In the genomic region with DNA sequence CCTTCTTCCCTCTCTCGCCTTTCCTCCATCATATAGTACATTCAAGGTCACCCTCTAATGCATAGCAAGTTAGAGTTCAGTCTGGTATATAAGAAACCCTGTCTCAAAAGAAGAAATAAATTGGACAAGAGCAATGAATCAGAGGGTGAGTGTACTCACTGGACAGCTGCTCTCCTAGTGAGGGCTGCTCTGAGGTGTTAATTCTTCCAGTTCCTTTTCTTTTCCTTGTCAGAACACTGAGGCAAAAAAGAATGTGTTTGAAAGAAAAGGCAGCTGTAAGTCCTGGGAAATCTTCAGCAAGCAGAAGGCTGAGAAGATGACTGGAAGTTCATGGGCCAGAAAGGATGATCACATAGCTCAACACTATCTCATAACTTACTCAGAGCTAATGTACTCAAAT, we compare ENCODE assay signal across 28 mouse cellular contexts.
"Had no signal": no experiment of that assay in that cellular context is flagged by ENCODE, and none has a peak within 500 bp of the region (broad histone marks: within the 10 kb centered on the region; RNA-seq: fewer than 3 reads in every experiment).

No protein-coding gene starts in this region.

- H3K4me3 ChIP-seq: embryonic facial prominence, embryonic 10.5 days; embryonic facial prominence, embryonic 12.5 days; embryonic facial prominence, embryonic 13.5 days; embryonic facial prominence, embryonic 15.5 days; erythroblast, embryonic 14.5 days; forebrain, embryonic 10.5 days; forebrain, embryonic 12.5 days; forebrain, embryonic 13.5 days; forebrain, embryonic 15.5 days; gastrocnemius, adult 2 months; heart, adult 2 months; heart, embryonic 10.5 days had no signal

- ATAC-seq: forebrain, embryonic 13.5 days; forebrain, embryonic 14.5 days; forebrain, embryonic 15.5 days; forebrain, embryonic 16.5 days; forebrain, postnatal 0 days had no signal

- DNase-seq: cerebellum, adult 9-10 months; cerebellum, adult 9-11 months; cerebellum, postnatal 10 days; cerebellum, postnatal 14 days; cerebellum, postnatal 25 days; cerebellum, postnatal 36 days; embryo, embryonic 11 days; forebrain, postnatal 0 days; gastrocnemius, adult 2 months; gastrocnemius, postnatal 10 days; gastrocnemius, postnatal 14 days; gastrocnemius, postnatal 25 days; gastrocnemius, postnatal 36 days; heart, adult 11 months; heart, adult 18-20 months; heart, adult 2 months had no signal

- H3K4me1 ChIP-seq: embryonic facial prominence, embryonic 10.5 days; embryonic facial prominence, embryonic 12.5 days; embryonic facial prominence, embryonic 13.5 days; embryonic facial prominence, embryonic 15.5 days; forebrain, embryonic 10.5 days; forebrain, embryonic 12.5 days; forebrain, embryonic 13.5 days; forebrain, embryonic 15.5 days; heart, embryonic 10.5 days had no signal

- H3K27ac ChIP-seq: embryonic facial prominence, embryonic 10.5 days; embryonic facial prominence, embryonic 12.5 days; embryonic facial prominence, embryonic 13.5 days; embryonic facial prominence, embryonic 15.5 days; forebrain, embryonic 10.5 days; forebrain, embryonic 12.5 days; forebrain, embryonic 13.5 days; forebrain, embryonic 15.5 days; gastrocnemius, adult 2 months; heart, adult 2 months; heart, embryonic 10.5 days had no signal
